ENCODE assay signal across 10 mouse cellular contexts in the genomic region with DNA sequence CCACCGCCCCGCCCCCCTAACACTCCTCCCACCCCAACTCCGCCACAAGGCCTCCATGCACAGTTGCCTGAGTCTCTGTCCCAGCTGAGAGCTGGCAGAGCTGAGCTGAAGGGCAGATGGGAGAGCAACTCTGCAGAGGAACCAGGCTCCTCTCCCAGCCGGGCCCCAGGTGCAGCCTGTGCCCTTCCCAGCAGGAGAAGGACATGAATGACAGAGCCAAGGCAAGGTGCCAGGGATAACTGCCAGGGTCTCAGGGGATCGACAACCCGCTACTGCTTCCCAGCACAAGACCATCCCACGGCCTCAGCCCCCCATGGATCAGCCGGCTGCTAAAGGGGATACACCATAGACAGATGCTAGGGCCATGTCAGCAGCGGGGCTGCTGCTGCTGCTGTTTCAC. TPM values are rescaled to one million over a fixed set of nuclear protein-coding genes. Genes with fewer than 3 reads are reported as not detected.
DNase-seq lines count a peak whose midpoint lies in the region; ATAC-seq and TF ChIP-seq lines count a peak whose summit lies in the region.
"Had no signal": no experiment of that assay in that cellular context is flagged by ENCODE, and none has a peak within 500 bp of the region (broad histone marks: within the 10 kb centered on the region; RNA-seq: fewer than 3 reads in every experiment).

No protein-coding gene starts in this region.

- no peak overlapping the region for H3K4me2 ChIP-seq in hindbrain, embryonic 13.5 days
- H3K4me2 ChIP-seq in liver, postnatal 0 days (ENCODE audit: low read depth, low read length), result no peak overlapping the region
- H3K4me2 ChIP-seq: limb, embryonic 12.5 days had no signal

- peak; percentile 23 for DNase-seq in kidney, adult 11 months
- DNase-seq in kidney, adult 9 months, result no peak
- DNase-seq in liver, postnatal 0 days, result no peak
- DNase-seq in limb, embryonic 10.5 days (ENCODE audit: low spot score), result no peak
- DNase-seq in frontal cortex, adult 2 months (ENCODE audit: extremely low spot score in 1 of 2, low spot score in 1 of 2), result no peak
- no peak for DNase-seq in adrenal gland, postnatal 36 days
- DNase-seq: thymus, postnatal 4 days had no signal

- no peaks in the 10 kb centered on the region for H3K9me3 ChIP-seq in hindbrain, embryonic 13.5 days
- no peaks in the 10 kb centered on the region for H3K9me3 ChIP-seq in liver, postnatal 0 days (ENCODE audit: low read length)
- H3K9me3 ChIP-seq in limb, embryonic 10.5 days (replicated peaks), result no peaks in the 10 kb centered on the region
- H3K9me3 ChIP-seq: limb, embryonic 12.5 days had no signal

- TF ChIP-seq EP300 in liver, postnatal 0 days (IDR thresholded peaks at IDR 0.05; ENCODE audit: low read depth), result no peak

- no peaks in the 10 kb centered on the region for H3K27me3 ChIP-seq in hindbrain, embryonic 13.5 days
- no peaks in the 10 kb centered on the region for H3K27me3 ChIP-seq in liver, postnatal 0 days (ENCODE audit: insufficient read depth, low read length)
- H3K27me3 ChIP-seq in limb, embryonic 10.5 days (ENCODE audit: low read depth, poor library complexity, severe bottlenecking), result no peaks in the 10 kb centered on the region
- H3K27me3 ChIP-seq: limb, embryonic 12.5 days had no signal

- H3K4me1 ChIP-seq in hindbrain, embryonic 13.5 days (replicated peaks), result peaks cover 18% of the 10 kb centered on the region
- H3K4me1 ChIP-seq in liver, postnatal 0 days (ENCODE audit: insufficient read depth), result peaks cover 6% of the 10 kb centered on the region; the same call in 1 of the 2 replicates
- peaks cover 10% of the 10 kb centered on the region; the same call in 1 of the 2 replicates for H3K4me1 ChIP-seq in limb, embryonic 10.5 days
- H3K4me1 ChIP-seq: limb, embryonic 12.5 days had no signal

- ATAC-seq in cerebellum, adult (ENCODE audit: insufficient number of reproducible peaks, low FRiP score, low TSS enrichment), result peak; percentile 91
- ATAC-seq in hindbrain, embryonic 13.5 days (ENCODE audit: low FRiP score), result peak; percentile 81
- no peak for ATAC-seq in liver, postnatal 0 days

- H3K9ac ChIP-seq in hindbrain, embryonic 13.5 days, result no peak overlapping the region
- no peak overlapping the region for H3K9ac ChIP-seq in liver, postnatal 0 days (replicated peaks)
- H3K9ac ChIP-seq: limb, embryonic 12.5 days had no signal

- no peak overlapping the region for H3K4me3 ChIP-seq in hindbrain, embryonic 13.5 days
- H3K4me3 ChIP-seq in liver, postnatal 0 days (ENCODE audit: low read depth, low read length), result no peak overlapping the region
- no peak overlapping the region for H3K4me3 ChIP-seq in limb, embryonic 10.5 days
- H3K4me3 ChIP-seq: limb, embryonic 12.5 days had no signal

- 25% methylated on average over 9 of the region's 9 CpGs for WGBS in hindbrain, embryonic 13.5 days
- 61% methylated on average over 9 of the region's 9 CpGs for WGBS in liver, postnatal 0 days (ENCODE audit: insufficient replicate concordance)
- 59% methylated on average over 9 of the region's 9 CpGs for WGBS in limb, embryonic 10.5 days

- no peaks in the 10 kb centered on the region for H3K36me3 ChIP-seq in hindbrain, embryonic 13.5 days
- no peaks in the 10 kb centered on the region for H3K36me3 ChIP-seq in liver, postnatal 0 days (replicated peaks; ENCODE audit: insufficient read depth, low read length)
- no peaks in the 10 kb centered on the region for H3K36me3 ChIP-seq in limb, embryonic 10.5 days
- H3K36me3 ChIP-seq: limb, embryonic 12.5 days had no signal

- peak overlapping the region; percentile 62 for H3K27ac ChIP-seq in hindbrain, embryonic 13.5 days
- H3K27ac ChIP-seq in liver, postnatal 0 days (ENCODE audit: low read depth), result peak overlapping the region; percentile 93
- H3K27ac ChIP-seq in limb, embryonic 10.5 days, result no peak overlapping the region
- H3K27ac ChIP-seq: limb, embryonic 12.5 days had no signal

- no peak for TF ChIP-seq CTCF in liver, postnatal 0 days (IDR thresholded peaks at IDR 0.05; ENCODE audit: low read depth)

RNA-seq across cellular contexts. Expression of gene Commd7, which starts 39.4 kb away (rescaled TPM):
- polyA plus RNA-seq in hindbrain, embryonic 13.5 days (2015; fragmentation: Nextera tagmentation; extraction: Ambion mirVana), result 88.3 and 88.8 TPM in 2 replicates
- polyA plus RNA-seq in liver, postnatal 0 days (2015; fragmentation: Nextera tagmentation; extraction: Ambion mirVana), result 31.2 and 32.9 TPM in 2 replicates
- polyA plus RNA-seq in limb, embryonic 10.5 days (2016; fragmentation: Nextera tagmentation; extraction: Ambion mirVana), result 73.9 and 74.4 TPM in 2 replicates
- polyA plus RNA-seq in frontal cortex, adult 2 months (2012; rRNA removed), result 34.8 and 35.5 TPM in 2 replicates
- 10 to 100 TPM; 36.6 to 44.7 TPM for total RNA-seq in adrenal gland, postnatal 36 days (2021)

RNA-seq across cellular contexts. Expression of gene Dnmt3b, which starts 56.1 kb away (rescaled TPM):
- 4.4 and 4.9 TPM in 2 replicates for polyA plus RNA-seq in hindbrain, embryonic 13.5 days (2015; fragmentation: Nextera tagmentation; extraction: Ambion mirVana)
- 4.8 and 5.3 TPM in 2 replicates for polyA plus RNA-seq in liver, postnatal 0 days (2015; fragmentation: Nextera tagmentation; extraction: Ambion mirVana)
- polyA plus RNA-seq in limb, embryonic 10.5 days (2016; fragmentation: Nextera tagmentation; extraction: Ambion mirVana), result 26.1 and 26.2 TPM in 2 replicates
- 1.2 and 1.5 TPM in 2 replicates for polyA plus RNA-seq in frontal cortex, adult 2 months (2012; rRNA removed)
- total RNA-seq in adrenal gland, postnatal 36 days (2021), result 1 to 10 TPM; 2.3 TPM
